Mouse (Mus musculus) adipocyte (in vitro differentiated cells): Measurements from ENCODE around the gene Ap5b1.

Source experiments
- DNase-seq: peaks from one replicate; pipeline ENCODE4 v3.0.0-alpha.2; 2016; ENCODE audit warnings: low spot score

Ap5b1 gene

GRCm38 (mm10) chr19:5567180-5567533 is 668 bp upstream of the Ap5b1 start:
- DNase-seq, result no peak

DNA sequence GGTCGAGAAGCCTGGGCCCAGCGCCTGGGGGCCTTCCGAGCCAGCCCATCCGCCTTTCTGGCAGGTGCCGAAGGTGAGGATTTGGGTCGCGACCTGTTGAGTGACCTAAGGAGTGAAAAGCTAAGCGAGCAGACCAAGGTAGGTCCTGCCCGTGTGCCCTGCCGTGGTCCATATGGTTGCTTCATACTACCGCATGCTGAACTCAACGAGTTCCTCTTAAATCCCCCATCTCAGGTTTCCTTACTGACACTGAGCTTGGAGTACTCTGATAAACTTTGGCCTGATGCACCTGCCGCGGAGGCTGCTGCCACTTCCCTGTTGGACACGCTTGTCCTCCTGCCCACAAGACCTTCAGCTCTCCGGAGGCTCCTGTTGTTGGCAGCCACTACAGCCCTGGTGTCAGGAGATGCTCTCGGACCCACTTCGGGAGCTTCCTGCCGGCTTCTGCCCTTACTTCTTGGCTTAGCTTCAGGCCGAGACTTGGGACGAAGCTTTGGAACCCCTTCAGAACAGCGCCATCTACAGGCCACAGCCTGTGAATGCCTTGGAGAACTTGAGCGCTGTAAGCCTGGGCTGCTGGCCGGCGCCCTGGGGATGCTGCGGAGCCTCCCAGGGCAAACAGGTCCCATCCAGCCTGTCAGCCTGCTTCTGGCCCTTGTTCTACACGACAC is 780 bp downstream of the Ap5b1 start:
- DNase-seq, result peak; percentile 89

DNA sequence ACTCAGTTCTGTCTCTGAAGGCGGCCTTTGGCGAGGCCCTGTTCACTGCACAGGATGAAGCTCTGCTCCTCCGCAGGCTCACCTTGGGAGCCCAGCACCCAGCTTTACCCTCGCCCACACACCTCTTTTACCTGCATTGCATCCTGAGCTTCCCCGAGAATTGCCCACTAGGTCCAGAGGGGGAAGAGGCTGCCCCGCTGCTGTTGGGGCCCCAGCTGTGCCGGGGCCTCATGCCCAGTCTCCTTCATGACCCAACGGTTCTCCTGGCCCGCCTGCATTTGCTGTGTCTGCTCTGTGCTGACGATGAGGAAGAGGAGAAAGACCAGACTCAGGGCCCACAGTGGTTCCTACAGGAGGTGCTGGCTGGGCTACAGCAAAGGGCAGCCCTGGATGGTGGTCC is 1.7 kb downstream of the Ap5b1 start:
- no peak for DNase-seq

- no peak for DNase-seq
These were observed 2.8 kb downstream of the Ap5b1 start for GRCm38 (mm10) chr19:5570353-5571246.

GRCm38 (mm10) chr19:5571831-5572230 is 4.0 kb downstream of the Ap5b1 start:
- no peak for DNase-seq

DNA sequence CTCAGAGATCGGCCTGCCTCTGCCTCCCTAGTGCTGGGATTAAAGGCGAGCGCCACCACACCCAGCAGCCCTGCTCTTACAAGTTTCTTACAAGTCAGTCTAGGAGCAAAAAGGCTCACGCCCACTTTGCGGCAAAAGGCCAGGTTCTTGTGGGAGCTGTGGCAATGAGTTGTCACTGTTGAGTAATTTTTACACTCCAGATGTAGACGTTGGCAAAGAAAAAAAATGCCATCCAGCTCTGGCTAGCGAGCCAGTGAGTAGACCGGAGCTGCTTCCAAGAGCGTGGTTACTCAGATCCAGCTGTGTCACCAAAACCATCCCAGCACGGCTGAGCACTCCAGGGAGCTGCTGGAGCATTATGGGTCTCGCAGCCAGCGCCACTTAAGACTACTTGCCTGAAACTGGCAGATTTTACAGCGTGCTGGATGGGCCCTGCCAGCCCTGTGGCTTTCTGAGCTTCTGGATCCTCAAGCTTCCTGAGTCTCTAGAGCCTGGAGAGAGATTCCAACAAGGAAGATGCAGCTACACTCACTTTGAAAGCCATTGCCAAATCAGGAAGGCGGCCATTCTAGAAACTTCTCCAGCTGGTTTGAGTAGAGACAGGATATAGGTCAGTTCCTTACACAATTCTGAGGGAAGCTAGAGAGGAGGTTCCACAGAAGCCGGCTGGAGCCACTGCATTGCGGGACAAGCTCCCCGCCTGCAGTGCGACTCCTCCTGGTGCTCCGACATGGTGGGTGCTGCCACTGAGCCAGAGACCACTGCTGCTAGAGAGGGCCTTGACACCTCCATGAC is 4.7 kb downstream of the Ap5b1 start:
- peak; percentile 97 for DNase-seq

- no peak for DNase-seq
These were observed 7.5 kb downstream of the Ap5b1 start for GRCm38 (mm10) chr19:5575336-5575735.

- no peak for DNase-seq
These were observed 12.1 kb downstream of the Ap5b1 start for GRCm38 (mm10) chr19:5579971-5580370.

- no peak for DNase-seq
These were observed 13.0 kb downstream of the Ap5b1 start for GRCm38 (mm10) chr19:5580776-5581175.

GRCm38 (mm10) chr19:5581995-5582394 is 14.2 kb downstream of the Ap5b1 start:
- no peak for DNase-seq

DNA sequence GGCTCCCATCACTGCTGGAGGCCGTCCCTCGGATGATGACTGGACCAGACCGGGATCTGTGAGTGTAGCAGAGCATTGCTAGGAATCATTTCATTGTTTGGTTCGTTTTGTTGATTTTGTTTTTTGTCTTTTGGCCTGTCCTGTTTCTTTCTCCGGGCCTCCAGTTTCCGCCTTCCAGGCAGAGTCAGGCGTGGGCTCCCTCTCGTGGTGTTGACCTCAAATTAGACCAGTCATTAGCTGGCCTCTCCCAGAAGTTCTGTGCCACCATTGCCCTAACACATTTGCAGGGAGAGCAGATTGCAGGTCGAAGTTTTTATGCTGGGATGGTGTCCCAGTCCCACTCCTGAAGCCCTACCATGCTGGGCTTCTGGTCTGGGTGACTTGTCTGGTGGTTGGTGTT is 21.3 kb downstream of the Ap5b1 start:
- peak; percentile 57 for DNase-seq

- no peak for DNase-seq
These were observed 24.1 kb downstream of the Ap5b1 start for GRCm38 (mm10) chr19:5591888-5592287.

GRCm38 (mm10) chr19:5599224-5599623 is 31.4 kb downstream of the Ap5b1 start:
- no peak for DNase-seq

GRCm38 (mm10) chr19:5601752-5602541 is 34.1 kb downstream of the Ap5b1 start, which contains the start of gene Rnaseh2c:
Rnaseh2c (plus strand) TSS chr19:5601873.
- DNase-seq, result peak; percentile 76

GRCm38 (mm10) chr19:5603664-5604063 is 35.8 kb downstream of the Ap5b1 start:
- no peak for DNase-seq

GRCm38 (mm10) chr19:5605126-5605525 is 37.3 kb downstream of the Ap5b1 start:
- no peak for DNase-seq

- DNase-seq, result no peak
These were observed 38.4 kb downstream of the Ap5b1 start for GRCm38 (mm10) chr19:5606196-5606595.

- no peak for DNase-seq
These were observed 40.0 kb downstream of the Ap5b1 start for GRCm38 (mm10) chr19:5607705-5608410.

DNA sequence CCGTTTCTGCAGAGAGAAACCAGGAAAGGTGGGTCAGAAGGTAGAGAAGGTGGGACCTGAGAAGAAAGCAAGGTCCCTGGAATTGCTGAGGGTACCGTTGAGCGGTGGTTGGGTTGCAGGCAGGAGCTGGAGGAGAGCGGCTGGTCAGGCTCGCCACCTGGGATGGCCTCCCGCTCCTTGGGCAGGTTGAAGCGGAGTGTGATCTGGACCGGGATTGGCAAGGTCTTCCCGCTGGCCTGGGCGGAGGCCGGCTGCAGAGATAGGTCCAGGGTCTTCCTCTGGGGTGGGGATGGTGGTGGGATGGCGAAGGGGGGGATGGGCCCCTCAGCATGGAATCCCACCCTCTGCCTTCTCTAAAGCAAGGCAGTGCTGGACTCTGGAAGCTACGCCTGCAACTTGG is 40.9 kb downstream of the Ap5b1 start:
- no peak for DNase-seq

- DNase-seq, result no peak
These were observed 41.3 kb downstream of the Ap5b1 start for GRCm38 (mm10) chr19:5609171-5609546.
